Mouse (Mus musculus): Measurements from ENCODE around the gene B2m.

- TF ChIP-seq POLR2A (IDR thresholded peaks at IDR 0.05; ENCODE audit: low read depth, low read length) (no peak), CTCF (IDR thresholded peaks at IDR 0.05; ENCODE audit: extremely low read depth, insufficient read depth, insufficient read length, insufficient replicate concordance) (no peak)
These were observed 32.8 kb downstream of the B2m start for GRCm38 (mm10) chr2:122180051-122180822.

Data from spleen, adult 2 months (tissue).